Mouse (Mus musculus) lung, postnatal 0 days (tissue): ENCODE measurements around the gene Chchd4. TPM values are rescaled to one million over a fixed set of nuclear protein-coding genes. Genes with fewer than 3 reads are reported as not detected.

Source experiments
- ATAC-seq: fragments of 200-750 bp; cut with Nextera tagmentation; 2 replicates; pipeline ENCODE4 v1.8.0; 2017; ENCODE audit warnings: moderate library complexity
- DNase-seq: peaks from one replicate; pipeline ENCODE4 v3.0.0-alpha.2; 2016; ENCODE audit warnings: low spot score
- H3K27ac ChIP-seq: fragments of 300-500 bp; sonication (generic); 2 replicates; pipeline ENCODE4 v1.5.1; 2014; ENCODE audit warnings: antibody characterized with exemption, mild to moderate bottlenecking, low read length, mixed read lengths
- H3K27me3 ChIP-seq: fragments of 300-500 bp; sonication (generic); replicated peaks from 2 replicates; pipeline ENCODE4 v1.6.1; 2014; ENCODE audit warnings: low read length, mixed read lengths; ENCODE audit not compliant: insufficient read depth
- H3K36me3 ChIP-seq: fragments of 300-500 bp; sonication (generic); 2 replicates; pipeline ENCODE4 v1.6.1; 2014; ENCODE audit warnings: low read length, mixed read lengths; ENCODE audit not compliant: insufficient read depth
- H3K4me1 ChIP-seq: fragments of 300-500 bp; sonication (generic); 2 replicates; pipeline ENCODE4 v1.6.1; 2014; ENCODE audit warnings: antibody characterized with exemption, low read depth, low read length, mixed read lengths; ENCODE audit not compliant: insufficient read depth
- H3K4me2 ChIP-seq: fragments of 300-500 bp; sonication (generic); replicated peaks from 2 replicates; pipeline ENCODE4 v1.6.1; 2014; ENCODE audit warnings: low read depth, mild to moderate bottlenecking, low read length, moderate library complexity, mixed read lengths
- H3K4me3 ChIP-seq: fragments of 300-500 bp; sonication (generic); 2 replicates; pipeline ENCODE4 v1.5.1; 2014; ENCODE audit warnings: low read depth, low read length
- H3K9ac ChIP-seq: fragments of 300-500 bp; sonication (generic); replicated peaks from 2 replicates; pipeline ENCODE4 v1.6.1; 2014; ENCODE audit warnings: low read depth, mild to moderate bottlenecking
- H3K9me3 ChIP-seq: fragments of 300-500 bp; sonication (generic); 2 replicates; pipeline ENCODE4 v1.6.1; 2016; ENCODE audit warnings: low read length, mixed read lengths
- CTCF ChIP-seq: IDR thresholded peaks from 2 replicates; pipeline ENCODE4 v1.5.1; 2016; ENCODE audit warnings: antibody characterized with exemption, mild to moderate bottlenecking
- EP300 ChIP-seq: IDR thresholded peaks from 2 replicates; pipeline ENCODE4 v1.6.1; 2016; ENCODE audit warnings: antibody characterized with exemption, mild to moderate bottlenecking, control low read depth
- WGBS: fragments of 180-500 bp; shearing (Covaris S2); extraction: QIAGEN DNeasy Blood & Tissue Kit; methylation state at CpG from one replicate; pipeline ENCODE4 v1.1.7; 2014; 5-methylcytosine and 5-hydroxymethylcytosine counted together
- polyA plus RNA-seq: library from polyadenylated mRNA; unstranded; fragments of >200 nt; fragmentation: Nextera tagmentation; extraction: Ambion mirVana; gene quantifications from 2 replicates; pipeline ENCODE4 v1.2.1, GENCODE M21; 2015

The Chchd4 gene
- polyA plus RNA-seq, 1 experiment from 2014 or later = 16.5 TPM

GRCm38 (mm10) chr6:91514135-91514534 lies 40.8 kb upstream of the Chchd4 start:
- DNase-seq (no peak), ATAC-seq (no peak)
- no peaks in the 10 kb centered on the region for H3K27me3 ChIP-seq
- peaks cover 4% of the 10 kb centered on the region; the same call in 1 of the 2 replicates for H3K4me1 ChIP-seq
- no peak overlapping the region for H3K9ac ChIP-seq
- H3K4me3 ChIP-seq = no peak overlapping the region
- peaks cover 4% of the 10 kb centered on the region; the same call in 1 of the 2 replicates for H3K36me3 ChIP-seq
- H3K27ac ChIP-seq = no peak overlapping the region
- no peak overlapping the region for H3K4me2 ChIP-seq
- no peaks in the 10 kb centered on the region for H3K9me3 ChIP-seq
- TF ChIP-seq CTCF (no peak), EP300 (no peak)

DNA sequence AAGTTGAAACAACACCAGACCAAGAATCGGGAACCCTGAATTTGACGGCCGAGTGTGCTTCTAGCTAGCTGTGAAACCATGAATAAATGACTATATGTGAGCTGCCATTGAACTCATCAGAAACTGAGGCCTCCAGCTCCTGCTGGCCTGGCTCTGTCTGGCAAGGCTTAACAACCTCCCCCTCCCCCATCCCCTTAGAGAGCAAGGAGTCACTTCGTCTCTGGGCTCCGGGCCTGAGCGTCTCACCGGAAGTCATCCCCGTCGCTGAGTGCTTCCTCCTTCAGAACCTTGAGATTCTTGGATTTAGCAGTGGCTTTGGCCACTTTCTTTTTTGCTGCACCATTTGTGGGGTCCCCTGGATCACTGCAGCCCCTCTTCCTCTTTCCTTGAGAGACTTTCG lies 36.9 kb upstream of the Chchd4 start:
- TF ChIP-seq EP300 (no peak), CTCF (no peak)
- H3K27ac ChIP-seq = no peak overlapping the region
- no peaks in the 10 kb centered on the region for H3K27me3 ChIP-seq
- no peaks in the 10 kb centered on the region for H3K9me3 ChIP-seq
- WGBS = 75% methylated on average over 10 of the region's 10 CpGs
- H3K9ac ChIP-seq = no peak overlapping the region
- no peak for ATAC-seq
- H3K4me3 ChIP-seq = no peak overlapping the region
- no peak overlapping the region for H3K4me2 ChIP-seq
- no peaks in the 10 kb centered on the region for H3K4me1 ChIP-seq
- H3K36me3 ChIP-seq = peaks cover 32% of the 10 kb centered on the region
- no peak for DNase-seq

DNA sequence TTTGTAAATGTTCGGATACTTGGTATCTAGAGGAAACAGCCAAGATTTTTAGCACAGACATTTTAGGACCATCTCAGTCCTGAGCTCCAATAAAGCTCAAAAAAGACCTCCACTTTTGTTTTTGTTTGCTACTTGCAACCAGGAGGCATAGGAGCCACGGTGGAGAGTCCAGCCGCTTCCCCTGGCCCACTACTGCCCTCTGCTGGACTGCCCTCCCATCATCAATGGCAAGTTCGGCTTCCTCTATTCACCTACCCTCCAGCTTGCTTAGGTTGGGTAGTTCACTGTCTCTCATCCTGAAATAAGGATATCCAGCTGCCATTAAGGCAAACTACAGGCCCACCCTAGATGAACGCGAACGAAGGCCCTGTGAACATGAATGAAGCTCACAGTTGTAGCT lies 36.0 kb upstream of the Chchd4 start:
- no peak overlapping the region for H3K27ac ChIP-seq
- peaks cover 41% of the 10 kb centered on the region for H3K36me3 ChIP-seq
- no peaks in the 10 kb centered on the region for H3K27me3 ChIP-seq
- peak; percentile 62 for ATAC-seq
- TF ChIP-seq EP300 (no peak), CTCF (peak; percentile 94)
- H3K4me3 ChIP-seq = no peak overlapping the region
- no peak overlapping the region for H3K4me2 ChIP-seq
- H3K9ac ChIP-seq = no peak overlapping the region
- 47% methylated on average over 7 of the region's 7 CpGs for WGBS
- H3K4me1 ChIP-seq = no peaks in the 10 kb centered on the region
- no peaks in the 10 kb centered on the region for H3K9me3 ChIP-seq
- peak; percentile 70 for DNase-seq

- no peak overlapping the region for H3K4me3 ChIP-seq
- no peaks in the 10 kb centered on the region for H3K27me3 ChIP-seq
- H3K9ac ChIP-seq = no peak overlapping the region
- H3K27ac ChIP-seq = no peak overlapping the region
- H3K4me1 ChIP-seq = no peaks in the 10 kb centered on the region
- H3K4me2 ChIP-seq = no peak overlapping the region
- H3K9me3 ChIP-seq = no peaks in the 10 kb centered on the region
- peaks cover 54% of the 10 kb centered on the region for H3K36me3 ChIP-seq
- TF ChIP-seq EP300 (no peak), CTCF (no peak)
- 88% methylated on average over 3 of the region's 3 CpGs for WGBS
- no peak for DNase-seq
- no peak for ATAC-seq
Observed at GRCm38 (mm10) chr6:91508041-91508440, 34.7 kb upstream of the Chchd4 start.

- Histone ChIP-seq H3K27ac (no peak overlapping the region), H3K4me1 (no peaks in the 10 kb centered on the region), H3K4me2 (no peak overlapping the region), H3K9me3 (no peaks in the 10 kb centered on the region), H3K4me3 (no peak overlapping the region), H3K36me3 (peaks cover 61% of the 10 kb centered on the region), H3K9ac (no peak overlapping the region), H3K27me3 (no peaks in the 10 kb centered on the region)
- 82% methylated on average over 5 of the region's 5 CpGs for WGBS
- TF ChIP-seq EP300 (no peak), CTCF (no peak)
- ATAC-seq (no peak), DNase-seq (peak; percentile 32)
Observed at GRCm38 (mm10) chr6:91506036-91506435, 32.7 kb upstream of the Chchd4 start.

DNA sequence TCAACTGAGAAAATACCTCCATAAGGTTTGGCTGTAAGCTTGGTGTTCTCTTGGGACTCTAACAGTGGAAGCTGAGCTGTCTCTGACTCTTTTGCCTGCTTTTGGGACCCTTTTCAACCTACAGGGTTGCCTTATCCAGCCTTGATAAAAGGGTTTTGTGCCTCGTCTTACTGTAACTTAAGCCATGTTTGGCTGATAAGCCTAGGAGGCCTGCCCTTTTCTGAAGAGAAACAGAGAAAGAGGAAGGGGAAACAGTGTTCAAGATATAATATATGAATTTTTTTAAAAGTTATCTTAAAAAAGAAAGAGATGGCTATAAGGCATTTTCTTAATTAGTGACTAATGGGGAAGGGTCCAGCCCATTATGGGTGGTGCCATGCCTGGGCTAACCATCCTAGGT lies 30.0 kb upstream of the Chchd4 start:
- Histone ChIP-seq H3K4me3 (no peak overlapping the region), H3K4me2 (no peak overlapping the region), H3K36me3 (peaks cover 76% of the 10 kb centered on the region), H3K27me3 (no peaks in the 10 kb centered on the region), H3K4me1 (no peaks in the 10 kb centered on the region), H3K27ac (no peak overlapping the region), H3K9ac (no peak overlapping the region), H3K9me3 (no peaks in the 10 kb centered on the region)
- 76% methylated on average over 1 of the region's 1 CpGs for WGBS
- no peak for TF ChIP-seq EP300
- TF ChIP-seq CTCF = no peak
- no peak for DNase-seq
- ATAC-seq = no peak

GRCm38 (mm10) chr6:91494526-91494925 lies 21.2 kb upstream of the Chchd4 start:
- no peaks in the 10 kb centered on the region for H3K4me1 ChIP-seq
- no peak overlapping the region for H3K4me3 ChIP-seq
- WGBS = 83% methylated on average over 8 of the region's 8 CpGs
- peaks cover 20% of the 10 kb centered on the region for H3K36me3 ChIP-seq
- DNase-seq = no peak
- H3K27ac ChIP-seq = no peak overlapping the region
- H3K9ac ChIP-seq = no peak overlapping the region
- no peak overlapping the region for H3K4me2 ChIP-seq
- H3K27me3 ChIP-seq = no peaks in the 10 kb centered on the region
- TF ChIP-seq CTCF (no peak), EP300 (no peak)
- H3K9me3 ChIP-seq = no peaks in the 10 kb centered on the region
- no peak for ATAC-seq
